Mouse (Mus musculus) right cerebral cortex, postnatal 25 days (tissue): ENCODE measurements at regions not wholly inside any gene's neighbourhood (a gene's known extent, or its start where the extent isn't known, plus 50 kb on each side); places are given as distances from the start of the nearest gene placed in this dataset.

Experiments used
- DNase-seq: peaks from one replicate; pipeline ENCODE4 v3.0.0; 2022

- no peak for DNase-seq
Measured at GRCm38 (mm10) chr12:6444026-6444425, 1068.5 kb upstream of the Klhl29 start.

- DNase-seq = no peak
Measured at GRCm38 (mm10) chr12:6417804-6418203, 1042.3 kb upstream of the Klhl29 start.

- DNase-seq = no peak
Measured at GRCm38 (mm10) chr12:6400591-6400990, 1025.1 kb upstream of the Klhl29 start.

- peak; percentile 25 for DNase-seq
Measured at GRCm38 (mm10) chr12:6381833-6382232, 1006.4 kb upstream of the Klhl29 start.

- DNase-seq = no peak
Measured at GRCm38 (mm10) chr12:6367611-6368010, 992.1 kb upstream of the Klhl29 start.
